Mouse (Mus musculus) embryonic fibroblast, embryonic 13.5 days (primary cell): ENCODE results near the gene Slc36a4.

Experiments
- CTCF ChIP-seq: IDR thresholded peaks from 2 replicates; pipeline ENCODE4 v1.5.1; 2011; ENCODE audit warnings: mild to moderate bottlenecking, control low read depth, low read length, moderate library complexity, borderline replicate concordance; ENCODE audit not compliant: insufficient read depth
- POLR2A ChIP-seq: IDR thresholded peaks from 2 replicates; pipeline ENCODE4 v1.6.1; 2011; ENCODE audit warnings: low read depth, mild to moderate bottlenecking, control low read depth, low read length, moderate library complexity

DNA sequence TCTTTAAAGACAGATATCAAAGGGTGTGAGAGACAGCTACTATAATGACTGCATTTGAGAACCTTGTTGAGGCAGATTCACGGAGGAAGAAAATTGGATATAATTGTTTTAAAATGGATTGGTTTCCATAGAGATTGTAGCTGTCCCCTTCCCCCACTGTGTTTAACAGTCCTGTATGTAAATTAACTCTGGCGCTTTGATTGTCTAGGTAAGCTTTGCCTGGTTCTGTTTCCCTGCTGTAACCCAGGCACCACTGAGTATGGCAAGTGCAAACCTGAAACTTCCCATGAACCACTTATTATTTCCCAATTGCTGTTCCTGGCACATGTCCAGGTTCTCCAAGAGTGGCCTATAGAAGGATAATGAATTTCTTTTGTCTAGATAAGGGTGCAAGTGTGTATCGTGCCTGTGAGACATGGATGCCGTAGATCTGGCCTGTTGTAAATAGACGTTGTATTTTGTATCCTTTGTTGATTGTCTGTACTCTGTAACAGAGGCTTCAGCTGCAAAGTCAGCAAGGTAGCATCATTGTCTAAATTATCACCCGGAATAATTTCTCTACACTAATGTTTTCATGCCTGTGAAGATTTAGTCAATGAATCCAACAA is 11.8 kb downstream of the Slc36a4 start:
- TF ChIP-seq CTCF (no peak), POLR2A (no peak)
